Mouse (Mus musculus) megakaryocyte, embryonic 14.5 days (primary cell): ENCODE measurements around the gene Col11a1.

Experiments
- FLI1 ChIP-seq: IDR thresholded peaks from 2 replicates; pipeline ENCODE4 v1.6.1; 2012; ENCODE audit warnings: low read length, inconsistent platforms, mixed read lengths
- GATA1 ChIP-seq: IDR thresholded peaks from 3 replicates; pipeline ENCODE4 v1.6.1; 2012; ENCODE audit warnings: mixed read lengths, low read length, inconsistent platforms, borderline replicate concordance

- TF ChIP-seq GATA1 = no peak
- TF ChIP-seq FLI1 = no peak
Observed at GRCm38 (mm10) chr3:114030886-114031285, 546 bp downstream of the Col11a1 start.
